Mouse (Mus musculus) left cerebral cortex, adult 9 months (tissue): ENCODE measurements around the gene Il17c.

ENCODE experiments used
- DNase-seq, 2 experiments: peaks; one replicate each; pipeline ENCODE4 v3.0.0; 2022; ENCODE audit warnings: low spot score in 2 of 2

Gene Il17c

DNA sequence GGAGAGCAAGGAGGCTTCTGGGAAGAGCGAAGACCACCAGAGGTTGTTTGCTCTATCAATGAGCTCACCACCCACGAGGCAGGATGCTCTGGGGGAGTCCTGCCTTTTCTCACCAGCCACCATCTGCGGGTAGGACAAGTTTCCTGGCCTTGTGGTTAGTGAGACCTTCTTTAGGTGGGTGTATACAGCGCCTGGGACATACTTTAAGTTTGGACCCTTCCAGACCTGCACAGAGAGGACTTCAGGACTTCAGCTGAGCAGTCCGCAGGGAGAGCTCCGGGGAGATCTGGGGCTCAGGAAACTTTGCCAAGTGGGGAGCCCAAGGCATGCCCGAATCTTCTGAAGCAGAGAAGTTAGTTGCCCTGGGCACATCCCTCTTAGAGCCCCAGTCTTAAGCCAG lies 38.2 kb downstream of the Il17c start:
- no peak for DNase-seq

DNA sequence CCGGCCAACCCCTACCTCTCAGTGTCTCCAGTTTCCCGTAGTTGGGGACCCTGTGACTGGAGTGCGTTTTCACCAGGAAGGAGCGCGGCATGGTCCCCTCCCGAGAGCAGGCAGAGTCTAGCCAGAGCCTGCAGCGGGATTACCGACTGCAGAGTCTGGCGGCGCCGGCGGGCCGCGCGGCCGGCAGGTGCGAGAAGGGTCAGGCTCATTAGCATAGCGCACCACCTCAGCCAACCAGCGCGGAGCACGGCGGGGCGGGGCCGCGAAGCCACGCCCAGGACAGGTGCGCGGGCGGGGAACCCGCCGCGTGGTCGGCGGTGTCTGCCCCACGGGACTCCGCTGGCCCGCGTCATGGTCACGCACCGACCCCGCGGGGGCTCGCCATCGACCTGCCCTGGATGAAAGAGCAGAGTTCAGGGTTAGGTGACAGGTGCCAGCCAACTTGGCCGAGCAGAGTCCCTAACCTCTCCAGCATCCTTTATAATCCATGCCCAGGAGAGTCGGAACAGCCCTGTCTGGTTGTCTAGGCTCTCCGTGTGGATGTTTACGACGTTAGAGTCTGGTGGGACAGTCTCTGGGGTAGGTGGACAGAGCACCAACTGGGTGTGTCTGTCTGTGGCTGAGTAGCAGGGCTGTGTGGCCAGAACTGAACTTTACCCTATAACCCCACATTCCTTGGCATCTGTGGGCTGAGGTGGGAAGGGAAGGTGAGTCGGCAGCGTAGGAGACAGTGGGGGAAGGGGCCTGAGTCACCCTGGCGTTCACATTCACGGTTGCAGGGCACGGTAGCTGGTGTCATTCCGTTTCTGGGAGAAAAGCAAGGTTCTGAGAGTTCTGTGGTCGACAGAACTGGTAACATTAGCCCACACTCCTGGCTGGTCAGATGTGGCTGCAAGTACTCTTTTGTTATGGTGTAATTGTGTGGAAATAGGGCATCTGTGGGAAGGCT lies 39.0 kb downstream of the Il17c start, which contains the start of gene Snai3:
Gene Snai3 (minus strand): TSS at position 210 of the 949 bp plus-strand sequence.
- no peak for DNase-seq

DNA sequence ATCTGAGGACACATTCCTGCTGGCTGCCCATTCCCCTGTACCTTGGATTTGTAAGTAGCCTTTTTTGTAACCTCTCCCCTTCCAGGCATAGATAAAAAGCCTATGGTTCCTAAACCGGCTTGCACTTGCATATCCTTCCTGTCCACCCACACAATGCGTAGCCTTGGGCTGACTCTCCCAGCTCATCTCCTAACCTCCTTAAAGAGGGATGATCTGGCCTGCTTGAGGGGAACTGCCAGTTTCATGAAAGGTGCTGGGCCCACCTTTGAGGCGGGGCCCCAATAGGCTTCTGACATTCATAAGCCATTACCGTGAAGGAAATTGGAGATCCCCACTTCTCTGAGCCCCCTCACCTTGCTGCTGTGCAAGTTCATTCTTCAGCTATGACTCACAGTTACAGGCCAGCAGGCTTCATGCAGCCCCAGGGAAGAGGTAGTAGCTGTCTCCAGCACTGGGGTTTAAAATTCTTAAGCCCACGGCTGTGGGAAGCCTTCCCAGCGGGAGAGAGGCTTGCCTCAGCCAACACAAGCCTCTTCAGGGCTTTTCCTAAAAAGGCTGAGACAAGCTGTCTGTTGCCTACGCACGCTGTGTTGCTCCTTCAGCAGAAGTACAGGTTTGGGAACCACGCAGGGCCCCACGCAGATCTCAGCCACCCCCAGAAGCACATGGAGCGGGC lies 39.8 kb downstream of the Il17c start:
- DNase-seq = peak; percentile 79 to 84

DNA sequence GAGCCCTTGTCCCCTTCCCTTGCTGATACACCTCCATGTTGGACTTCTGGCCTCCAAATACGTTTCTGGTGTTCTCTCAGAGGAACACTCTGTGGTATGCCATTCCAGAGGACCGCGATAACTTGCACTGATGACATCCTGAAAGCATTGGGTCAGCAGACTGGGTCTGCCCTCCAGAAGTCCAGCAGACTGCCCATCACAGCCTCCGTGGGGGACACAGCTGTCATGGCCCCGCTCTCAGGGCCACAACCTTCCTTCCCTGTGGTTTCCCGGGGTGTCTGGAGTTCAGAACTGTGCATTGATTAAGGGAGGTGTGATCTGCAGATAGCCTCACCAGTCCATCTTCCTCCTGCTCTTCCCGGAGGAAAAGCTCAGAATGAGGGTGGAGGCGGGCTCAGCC lies 40.7 kb downstream of the Il17c start:
- no peak for DNase-seq

DNA sequence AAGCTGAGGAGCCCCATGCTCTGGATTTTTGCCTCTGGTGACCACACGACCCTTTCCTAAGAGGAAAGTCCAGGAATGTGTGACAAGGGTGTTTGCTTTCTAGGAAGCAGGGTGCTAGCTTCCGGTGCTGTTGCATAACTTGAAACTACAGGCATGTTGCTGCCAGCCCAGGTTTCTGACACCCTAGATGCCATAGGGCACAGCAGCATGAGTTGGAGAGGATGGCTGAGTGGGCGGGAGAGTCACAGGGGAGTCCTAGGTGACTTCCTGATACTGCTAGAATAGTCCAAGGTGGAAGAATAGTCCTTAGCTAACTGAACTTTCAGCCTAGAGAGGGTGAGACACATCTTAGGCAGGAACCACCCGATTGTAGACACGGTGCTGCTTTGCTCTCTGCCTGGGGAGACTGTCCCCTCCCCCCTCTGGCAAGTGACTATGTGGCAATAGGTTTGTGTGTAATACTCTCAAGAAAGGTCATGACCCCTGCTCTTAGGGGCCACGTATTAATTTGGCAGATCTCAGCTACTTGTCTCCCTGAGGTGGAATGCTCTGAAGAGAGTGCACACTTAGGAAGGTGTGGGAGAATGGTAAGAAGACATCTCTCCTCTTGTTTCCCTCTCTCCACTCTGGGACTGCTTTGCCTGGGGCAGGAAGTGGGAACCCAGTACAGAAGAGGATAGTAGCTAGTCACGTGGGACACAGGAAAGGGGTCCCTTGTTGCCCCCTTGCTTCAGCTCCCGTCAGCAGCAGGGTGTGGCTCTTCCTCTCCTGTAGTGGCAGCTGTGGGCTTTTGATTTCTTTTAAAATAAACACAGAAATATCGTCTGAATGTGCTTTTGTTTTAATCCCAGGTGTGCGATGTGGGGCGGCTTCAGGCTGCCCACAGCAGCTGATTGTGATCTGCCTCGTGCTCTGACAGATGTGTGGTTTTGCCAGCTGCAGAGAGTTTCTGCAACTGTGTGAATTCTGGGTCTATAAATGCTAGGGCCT lies 42.1 kb downstream of the Il17c start:
- no peak for DNase-seq

DNA sequence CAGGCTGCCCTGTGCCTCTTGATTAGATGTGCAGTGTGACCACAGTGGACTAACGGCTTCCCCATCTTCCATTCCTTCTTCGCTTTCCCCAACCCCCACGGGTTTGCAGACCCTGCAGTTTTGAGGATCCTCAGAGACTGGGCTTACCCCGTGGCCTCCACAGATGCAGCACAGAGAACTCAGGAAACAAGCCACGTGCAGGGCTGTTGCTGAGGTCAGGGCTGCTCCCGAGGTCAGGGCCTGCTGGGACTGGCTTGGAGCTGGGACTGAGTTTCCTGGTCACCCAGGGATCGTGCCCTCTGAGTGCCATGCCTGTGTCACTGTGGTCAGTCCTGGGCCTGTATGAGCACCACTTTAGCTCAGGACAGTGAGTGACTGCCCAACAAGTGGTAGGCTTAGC lies 43.2 kb downstream of the Il17c start:
- DNase-seq = no peak

DNA sequence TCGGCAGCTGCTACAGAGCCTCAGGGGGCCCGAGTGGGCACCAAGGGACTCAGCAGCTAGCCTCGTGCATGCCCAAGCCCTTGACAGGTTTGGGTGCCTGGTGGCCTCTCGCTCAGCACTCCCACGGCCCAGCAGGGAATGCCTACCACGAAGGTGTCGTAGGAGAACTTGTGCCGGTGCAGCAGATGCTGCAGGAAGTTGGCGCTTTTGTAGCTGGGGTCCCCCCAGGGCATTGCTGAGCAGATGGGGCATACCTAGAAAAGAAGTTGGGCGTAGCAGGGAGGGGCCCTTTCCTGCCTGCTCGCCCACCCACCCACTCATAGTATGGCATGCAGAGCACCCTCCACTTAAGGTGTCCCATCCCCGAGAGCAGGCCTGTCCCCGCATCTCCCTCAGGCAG lies 46.0 kb downstream of the Il17c start:
- no peak for DNase-seq

DNA sequence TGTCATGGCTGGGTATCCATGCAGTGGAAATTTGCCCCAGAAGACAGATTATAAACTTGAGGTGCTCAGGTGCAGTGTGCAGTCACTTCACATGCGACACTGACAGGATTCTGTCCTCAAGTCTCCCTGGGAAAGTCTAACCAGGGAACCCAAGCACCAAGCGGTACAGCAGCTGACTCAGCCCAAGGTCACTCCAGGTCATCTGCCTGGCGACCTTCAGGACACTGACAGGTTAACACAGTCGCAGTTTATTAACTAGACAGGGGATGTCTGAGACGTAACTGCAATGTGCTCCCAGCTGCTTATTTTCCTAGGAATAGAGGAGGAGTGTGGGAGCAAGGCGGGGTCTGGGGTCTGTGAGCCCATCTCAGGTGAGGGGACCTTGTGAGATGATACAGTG lies 47.6 kb downstream of the Il17c start:
- no peak for DNase-seq

DNA sequence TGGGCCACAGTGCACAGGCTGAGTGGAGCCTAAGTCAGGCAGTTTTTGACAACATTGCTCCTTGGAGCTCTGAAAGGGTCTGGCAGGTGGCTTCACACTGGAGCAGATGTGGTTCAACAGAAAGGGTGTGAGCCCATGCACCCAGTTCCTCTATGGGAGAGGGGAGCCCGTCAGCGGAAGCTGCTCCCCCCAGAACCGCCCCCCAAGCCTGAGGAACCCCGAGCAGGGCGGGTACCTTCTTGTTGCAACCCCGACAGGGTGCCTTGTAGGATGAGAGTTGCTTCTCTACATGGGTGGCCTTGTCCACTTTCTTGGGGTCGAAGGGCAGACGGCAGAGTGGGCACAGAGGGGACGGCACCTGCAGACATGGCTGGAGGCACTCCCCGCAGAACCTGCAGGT lies 48.1 kb downstream of the Il17c start:
- no peak for DNase-seq

DNA sequence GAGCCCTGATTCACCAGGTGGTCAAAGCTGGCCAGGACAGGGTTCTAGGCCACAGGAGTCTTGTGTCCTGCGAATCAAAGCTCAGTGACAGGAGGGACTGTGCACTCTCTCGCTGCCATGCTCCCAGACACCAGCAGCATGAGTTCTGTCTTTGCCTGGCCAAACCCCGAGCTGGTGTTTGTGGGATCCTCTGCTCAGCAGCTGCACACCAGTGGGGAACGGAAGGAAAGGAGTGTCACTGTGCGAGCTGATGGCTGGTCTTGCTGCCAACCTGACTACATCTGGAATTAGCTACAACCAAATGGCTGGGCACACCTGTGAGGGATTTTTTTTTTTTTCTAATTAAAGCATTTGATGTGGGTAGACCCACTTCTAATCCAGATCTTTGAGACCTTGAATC lies 48.9 kb downstream of the Il17c start:
- DNase-seq = no peak
